Mouse (Mus musculus) cortical plate, adult 2 months (tissue): ENCODE measurements at regions not wholly inside any gene's neighbourhood (a gene's known extent, or its start where the extent isn't known, plus 50 kb on each side); places are given as distances from the start of the nearest gene placed in this dataset.

Source experiments
- H3K27ac ChIP-seq: fragments of 200-500 bp; 2 replicates; pipeline ENCODE4 v1.5.1; 2012; ENCODE audit warnings: low read length, control low read depth, inconsistent platforms; ENCODE audit not compliant: insufficient read depth
- H3K4me1 ChIP-seq: fragments of 200-500 bp; 2 replicates; pipeline ENCODE4 v1.6.1; 2011; ENCODE audit warnings: low read length; ENCODE audit not compliant: control insufficient read depth, insufficient read depth
- H3K4me3 ChIP-seq: fragments of 200-500 bp; 2 replicates; pipeline ENCODE4 v1.5.1; 2011; ENCODE audit warnings: mild to moderate bottlenecking, low read length, control low read depth; ENCODE audit not compliant: insufficient read depth
- CTCF ChIP-seq: fragments of 200-500 bp; IDR thresholded peaks from 2 replicates; pipeline ENCODE4 v1.5.1; 2011; ENCODE audit warnings: mild to moderate bottlenecking, control low read depth, low read length; ENCODE audit not compliant: insufficient read depth; ENCODE audit errors: extremely low read depth
- POLR2A ChIP-seq: fragments of 200-500 bp; IDR thresholded peaks from 2 replicates; pipeline ENCODE4 v1.6.1; 2011; ENCODE audit warnings: mild to moderate bottlenecking, low read length, control low read depth; ENCODE audit not compliant: insufficient read depth; ENCODE audit errors: extremely low read depth

- H3K4me3 ChIP-seq = no peak overlapping the region
- no peak overlapping the region for H3K27ac ChIP-seq
- TF ChIP-seq CTCF (no peak), POLR2A (no peak)
- H3K4me1 ChIP-seq = no peaks in the 10 kb centered on the region
Observed at GRCm38 (mm10) chr14:72171777-72172176, 319.9 kb downstream of the Gm9195 start.

DNA sequence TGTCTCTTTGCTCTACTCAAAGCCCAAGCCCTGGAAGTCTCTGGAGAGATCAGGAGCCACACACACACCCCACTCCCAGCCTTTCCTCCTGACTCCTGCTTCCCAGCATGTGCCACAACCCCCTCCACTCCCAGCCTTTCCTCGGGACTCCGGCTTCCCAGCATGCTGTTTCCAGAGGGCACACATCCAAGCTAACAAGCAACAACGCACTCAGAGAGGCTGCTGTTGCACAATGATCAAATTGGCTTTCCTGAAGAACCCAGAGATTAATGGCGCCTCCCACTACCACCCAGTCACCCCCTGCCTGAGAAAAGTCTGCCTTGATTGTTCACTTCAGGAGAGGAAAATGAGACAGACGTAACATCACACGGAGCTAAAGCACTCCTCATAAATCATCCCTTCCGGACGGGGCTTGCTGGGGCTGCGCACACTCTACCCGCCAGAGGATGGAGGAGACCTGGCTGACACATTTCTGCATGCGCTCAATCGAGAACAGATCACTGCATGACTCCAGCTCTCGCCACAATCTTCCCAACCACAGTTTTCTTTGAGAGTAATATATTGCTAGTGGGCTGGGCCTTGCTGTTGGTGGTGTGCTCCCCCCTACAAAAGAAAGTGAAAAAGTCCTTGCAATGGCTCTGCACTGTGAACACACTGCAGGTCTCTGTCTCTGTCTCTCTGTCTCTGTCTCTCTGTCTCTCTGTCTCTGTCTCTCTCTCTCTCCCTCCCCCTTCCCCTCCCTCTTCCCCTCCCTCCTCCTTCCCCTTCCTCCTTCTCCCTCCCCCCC lies 332.9 kb downstream of the Gm9195 start:
- Histone ChIP-seq H3K4me3 (no peak overlapping the region), H3K27ac (no peak overlapping the region), H3K4me1 (no peaks in the 10 kb centered on the region; the same call in 1 of the 2 replicates)
- no peak for TF ChIP-seq CTCF

DNA sequence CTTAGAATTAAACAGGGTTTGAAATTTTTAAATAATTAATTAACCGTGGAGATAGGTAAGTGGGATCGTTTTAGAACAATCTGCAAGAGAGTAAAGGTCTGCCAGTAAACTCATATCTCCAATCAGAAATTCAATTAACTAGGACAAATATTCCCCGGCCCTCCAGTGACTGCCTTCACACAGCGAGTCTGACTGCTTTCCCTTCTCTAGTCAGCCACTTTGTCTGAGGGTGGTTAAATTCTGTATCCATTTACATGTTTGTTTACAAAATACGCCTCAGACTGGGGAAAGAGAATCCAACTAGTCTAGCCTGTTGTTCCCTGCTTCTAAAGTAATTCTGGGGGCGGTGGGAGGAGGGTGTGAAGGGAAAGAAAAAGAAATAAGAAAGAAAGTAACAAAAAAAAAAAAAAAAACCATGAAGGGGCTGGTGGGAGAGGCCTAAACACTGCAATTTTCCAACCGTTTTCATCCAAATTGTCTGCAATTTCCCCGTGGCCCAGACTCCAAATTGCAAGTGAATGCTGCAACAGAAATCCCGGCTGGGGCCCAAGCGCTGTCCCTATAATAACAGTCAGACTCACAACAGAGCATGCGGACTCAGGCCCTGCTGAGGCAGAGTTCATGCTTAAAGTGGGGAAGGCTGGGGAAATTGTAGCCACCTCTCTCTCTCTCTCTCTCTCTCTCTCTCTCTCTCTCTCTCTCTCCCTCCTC lies 336.3 kb downstream of the Gm9195 start:
- no peak overlapping the region for H3K4me3 ChIP-seq
- TF ChIP-seq POLR2A (no peak), CTCF (no peak)

GRCm38 (mm10) chr14:72151676-72152075 lies 340.0 kb downstream of the Gm9195 start:
- TF ChIP-seq POLR2A (no peak), CTCF (no peak)
- Histone ChIP-seq H3K4me3 (no peak overlapping the region), H3K27ac (no peak overlapping the region), H3K4me1 (no peaks in the 10 kb centered on the region)

More for the DNA sequence above, 336.3 kb downstream of the Gm9195 start:
- no peak overlapping the region for H3K27ac ChIP-seq
- H3K4me1 ChIP-seq = no peaks in the 10 kb centered on the region; the same call in 1 of the 2 replicates

GRCm38 (mm10) chr14:72149463-72149862 lies 342.2 kb downstream of the Gm9195 start:
- Histone ChIP-seq H3K27ac (no peak overlapping the region), H3K4me3 (no peak overlapping the region), H3K4me1 (no peaks in the 10 kb centered on the region)
- no peak for TF ChIP-seq CTCF
- no peak for TF ChIP-seq POLR2A

- no peak for TF ChIP-seq POLR2A
- no peak for TF ChIP-seq CTCF
- H3K27ac ChIP-seq = no peak overlapping the region
- H3K4me3 ChIP-seq = no peak overlapping the region
- no peaks in the 10 kb centered on the region for H3K4me1 ChIP-seq
Observed at GRCm38 (mm10) chr14:72148886-72149285, 342.8 kb downstream of the Gm9195 start.

GRCm38 (mm10) chr14:72146381-72146780 lies 345.3 kb downstream of the Gm9195 start:
- TF ChIP-seq POLR2A (no peak), CTCF (no peak)
- Histone ChIP-seq H3K4me3 (no peak overlapping the region), H3K4me1 (no peaks in the 10 kb centered on the region), H3K27ac (no peak overlapping the region)

DNA sequence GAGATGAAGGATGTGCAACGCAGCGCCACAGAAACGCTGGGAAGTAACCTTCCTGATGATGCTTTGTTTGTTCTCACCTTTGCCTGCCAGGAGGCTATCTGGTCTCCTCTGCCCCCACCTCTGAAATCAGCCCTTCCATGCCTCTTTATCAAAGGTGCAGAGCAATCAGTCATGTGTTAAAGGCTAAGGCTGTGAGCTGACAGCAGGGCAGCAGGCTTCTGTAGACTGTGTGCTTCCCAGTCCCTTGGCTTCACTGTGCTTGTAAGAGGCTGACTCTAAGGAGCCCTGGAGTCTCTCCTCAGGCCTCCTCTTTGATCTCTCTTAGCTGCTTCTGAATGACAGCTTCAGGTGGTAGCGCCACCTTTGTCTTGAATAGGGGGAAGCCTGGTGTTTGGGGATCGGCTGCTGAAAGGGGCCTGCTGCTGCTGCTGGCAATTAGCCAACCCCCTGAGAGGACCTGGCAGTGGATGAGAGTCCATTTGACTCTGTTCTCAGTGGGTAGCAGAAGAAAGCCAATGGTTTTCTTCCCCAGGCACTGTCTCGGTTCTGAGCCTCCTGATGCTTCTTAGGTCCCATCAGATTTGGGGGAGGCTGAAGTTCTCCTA lies 348.7 kb downstream of the Gm9195 start:
- Histone ChIP-seq H3K27ac (no peak overlapping the region), H3K4me3 (no peak overlapping the region)
- TF ChIP-seq CTCF = no peak
- no peak for TF ChIP-seq POLR2A

DNA sequence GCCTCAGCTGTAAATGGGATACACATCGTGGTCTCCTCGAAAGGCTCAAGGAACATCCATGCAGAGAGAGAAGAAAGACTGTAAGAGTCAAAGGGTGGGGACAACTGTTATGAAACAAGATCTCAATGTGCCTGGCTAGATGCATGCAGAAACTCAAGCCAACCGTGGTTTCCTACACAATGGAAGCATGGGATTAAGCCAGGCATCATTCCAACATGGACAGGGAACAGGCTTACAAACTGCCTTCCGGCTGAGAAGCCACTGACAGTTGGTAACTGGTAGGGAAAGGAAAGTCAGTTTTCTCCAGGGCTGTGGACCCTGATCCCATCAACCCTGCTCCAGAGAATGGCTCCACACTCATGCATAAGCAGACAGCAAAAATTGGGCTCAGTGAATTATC lies 350.5 kb downstream of the Gm9195 start:
- no peak for TF ChIP-seq POLR2A
- no peak for TF ChIP-seq CTCF
- H3K27ac ChIP-seq = no peak overlapping the region
- no peak overlapping the region for H3K4me3 ChIP-seq
- no peaks in the 10 kb centered on the region for H3K4me1 ChIP-seq

More for the DNA sequence above, 348.7 kb downstream of the Gm9195 start:
- no peaks in the 10 kb centered on the region for H3K4me1 ChIP-seq
